Mouse (Mus musculus): ENCODE data around the gene Rnf39.

- TF ChIP-seq CTCF (IDR thresholded peaks at IDR 0.05; ENCODE audit: low read depth): no peak
- no peak for TF ChIP-seq EP300 (IDR thresholded peaks at IDR 0.05; ENCODE audit: low read depth)
Observed at GRCm38 (mm10) chr17:36897552-36898205, 45.0 kb upstream of the Rnf39 start, which contains the start of gene Trim31.

Measured in heart, postnatal 0 days (tissue).